Mouse (Mus musculus) activated CD4-positive, CD25-positive, alpha-beta regulatory T cell, adult 9 weeks (primary cell): ENCODE data around the gene Inhba. TPM values are rescaled to one million over a fixed set of nuclear protein-coding genes. Genes with fewer than 3 reads are reported as not detected.

Experiments used
- polyA plus RNA-seq: library from polyadenylated mRNA; unstranded; fragments of 100-300 nt; shearing (Covaris generic); gene quantifications from one replicate; pipeline ENCODE4 v1.2.1, GENCODE M21; 2017

Gene Inhba
- not detected for polyA plus RNA-seq

GRCm38 (mm10) chr13:16011372-16012242 is at the start of gene Inhba:
Inhba (plus strand) TSS chr13:16011851.

